Mouse (Mus musculus) embryo, embryonic 11.5 days (tissue): Measurements from ENCODE around the gene Clec16a.

ENCODE experiments used
- DNase-seq: peaks from one replicate; pipeline ENCODE4 v3.0.0-alpha.2; 2012; ENCODE audit warnings: low read depth, low spot score

Gene Clec16a

GRCm38 (mm10) chr16:10642857-10643633 lies 97.9 kb downstream of the Clec16a start:
- DNase-seq = no peak

DNA sequence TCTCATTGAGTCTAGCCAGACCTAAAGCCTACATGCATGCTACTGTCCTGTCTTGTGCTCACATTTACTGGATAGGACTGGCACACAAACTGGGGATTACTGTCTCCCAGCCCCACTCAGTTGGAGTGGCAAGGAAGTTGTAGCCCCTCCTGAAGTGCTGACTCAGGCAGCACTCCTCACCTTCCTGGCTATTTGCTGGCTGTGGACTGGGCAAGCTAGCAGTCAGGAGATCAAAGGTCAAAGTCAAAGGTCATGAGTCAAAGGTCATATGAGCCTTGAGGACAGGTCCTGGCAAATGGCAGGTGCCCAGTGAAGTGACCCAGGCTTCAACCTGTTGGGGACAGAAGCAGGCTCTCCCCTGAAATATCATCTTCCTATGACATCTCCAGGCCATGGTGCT lies 99.1 kb downstream of the Clec16a start:
- DNase-seq = no peak

GRCm38 (mm10) chr16:10644731-10645130 lies 99.6 kb downstream of the Clec16a start:
- no peak for DNase-seq

- DNase-seq = no peak
These were observed 106.7 kb downstream of the Clec16a start for GRCm38 (mm10) chr16:10651804-10652203.

DNA sequence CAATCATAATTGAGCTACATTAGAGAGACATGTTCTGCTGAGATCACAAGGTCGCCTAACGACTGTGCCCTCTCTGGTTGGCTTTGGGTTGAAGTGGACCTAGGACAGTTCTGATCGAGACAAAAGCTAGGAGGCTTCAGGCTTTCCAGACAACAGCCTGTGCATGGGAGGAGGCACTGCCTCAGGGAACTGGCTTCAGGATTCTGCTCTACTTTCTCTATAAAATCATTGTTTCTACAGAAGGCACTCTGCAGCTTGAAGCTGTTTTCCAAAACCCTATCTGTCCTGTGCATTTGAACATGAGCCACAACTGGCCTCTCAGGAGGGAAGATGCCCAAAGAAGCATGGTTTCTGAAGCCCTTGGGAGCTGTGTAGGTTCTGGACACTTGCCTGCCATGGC lies 107.8 kb downstream of the Clec16a start:
- DNase-seq = no peak

- DNase-seq = no peak
These were observed 110.1 kb downstream of the Clec16a start for GRCm38 (mm10) chr16:10655236-10655635.

DNA sequence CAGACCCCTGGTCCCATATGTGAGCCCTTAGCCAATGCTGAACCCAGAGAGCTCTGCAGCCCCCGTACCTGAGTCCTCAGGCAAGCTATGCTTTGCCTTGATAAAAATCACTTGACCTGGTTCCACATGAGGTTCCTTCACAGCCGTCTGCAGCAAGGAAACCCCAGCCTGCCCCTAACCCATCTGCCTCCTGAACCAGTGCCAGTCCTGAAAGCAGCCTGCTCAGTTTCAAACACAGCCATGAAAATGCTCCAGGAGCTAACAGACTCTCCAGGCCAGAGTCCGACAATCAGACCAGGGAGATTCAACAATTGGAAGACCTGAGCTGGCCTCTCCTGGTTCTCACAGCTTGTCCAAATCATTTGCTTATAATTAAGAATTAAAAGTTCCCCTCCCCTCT lies 110.8 kb downstream of the Clec16a start:
- DNase-seq = no peak

DNA sequence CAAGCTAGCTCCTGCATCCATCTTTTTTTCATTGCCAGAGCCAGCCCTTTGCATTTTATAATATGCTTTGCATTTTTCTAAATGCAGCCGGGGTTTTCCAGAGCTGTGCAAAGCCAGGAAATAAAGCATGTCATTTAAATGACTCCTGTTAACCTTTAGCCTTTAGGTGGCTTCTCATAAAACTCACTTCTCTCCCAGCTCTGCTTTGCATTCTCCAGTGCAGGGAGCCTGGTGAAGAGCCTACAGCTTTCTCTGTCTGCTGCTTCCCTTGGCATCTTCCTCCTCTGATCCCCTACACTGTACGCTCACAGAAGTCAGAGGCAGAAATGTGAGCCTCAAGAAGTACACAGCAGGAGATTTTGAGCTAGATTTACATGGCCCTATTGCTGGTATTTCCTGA lies 111.3 kb downstream of the Clec16a start:
- DNase-seq = no peak

DNA sequence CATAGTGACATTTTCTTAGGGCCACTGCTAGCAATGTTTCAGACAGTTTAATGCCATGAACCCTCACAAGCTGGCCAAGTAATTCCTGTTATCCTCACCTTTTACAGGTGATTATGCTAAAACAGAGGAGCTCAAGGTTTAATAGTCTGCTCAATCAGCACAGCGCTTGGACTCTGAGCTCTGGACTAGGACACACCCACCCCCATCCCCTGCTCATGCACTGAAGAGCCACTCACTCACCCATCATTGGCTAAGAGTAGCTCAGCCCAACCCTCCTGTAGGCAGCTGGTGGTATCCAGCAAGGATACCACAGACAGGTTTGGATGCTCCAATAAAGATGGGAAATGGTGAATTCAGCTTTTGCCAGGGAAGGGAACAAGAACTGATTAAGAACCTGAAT lies 111.8 kb downstream of the Clec16a start:
- DNase-seq = no peak

- DNase-seq = no peak
These were observed 114.1 kb downstream of the Clec16a start for GRCm38 (mm10) chr16:10659211-10659610.

DNA sequence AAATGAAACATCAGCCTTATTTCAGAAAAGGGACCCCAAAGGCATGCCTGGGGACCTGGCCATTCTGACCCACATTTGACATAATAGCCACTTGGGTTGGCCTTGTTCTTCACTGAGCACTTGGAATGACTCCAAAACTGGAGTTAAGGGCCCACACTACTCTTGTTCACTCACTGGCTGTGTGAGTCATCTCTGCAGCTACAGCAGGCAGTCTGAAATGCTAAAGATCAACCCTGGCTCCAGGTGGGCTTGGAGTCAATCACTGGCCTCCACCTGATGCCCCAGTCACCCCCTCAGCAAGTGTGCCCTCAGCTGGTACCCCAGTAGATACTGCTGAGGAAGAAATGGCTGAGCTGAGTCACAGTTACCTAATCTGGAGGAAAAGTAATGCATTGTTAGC lies 115.4 kb downstream of the Clec16a start:
- no peak for DNase-seq

DNA sequence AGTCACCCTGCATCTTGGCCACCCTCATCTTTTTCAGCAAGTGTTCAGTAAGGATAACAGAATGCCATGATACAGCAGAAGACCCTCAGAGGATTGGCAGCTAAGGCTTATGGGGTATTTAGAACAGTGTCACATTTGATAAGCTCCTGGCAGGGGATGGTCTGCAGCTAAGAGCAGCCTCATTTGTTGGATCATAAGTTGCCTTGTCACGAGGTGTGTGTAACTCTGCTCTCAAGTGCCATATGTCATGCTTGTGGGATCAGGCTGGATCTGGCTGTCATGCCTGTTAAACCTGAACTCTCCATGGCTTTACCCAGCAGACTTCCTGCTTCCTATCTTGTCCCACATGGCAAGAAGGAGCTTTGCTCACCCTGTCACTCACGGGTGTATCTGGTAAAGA lies 116.2 kb downstream of the Clec16a start:
- no peak for DNase-seq

- no peak for DNase-seq
These were observed 119.0 kb downstream of the Clec16a start for GRCm38 (mm10) chr16:10663890-10664731.

DNA sequence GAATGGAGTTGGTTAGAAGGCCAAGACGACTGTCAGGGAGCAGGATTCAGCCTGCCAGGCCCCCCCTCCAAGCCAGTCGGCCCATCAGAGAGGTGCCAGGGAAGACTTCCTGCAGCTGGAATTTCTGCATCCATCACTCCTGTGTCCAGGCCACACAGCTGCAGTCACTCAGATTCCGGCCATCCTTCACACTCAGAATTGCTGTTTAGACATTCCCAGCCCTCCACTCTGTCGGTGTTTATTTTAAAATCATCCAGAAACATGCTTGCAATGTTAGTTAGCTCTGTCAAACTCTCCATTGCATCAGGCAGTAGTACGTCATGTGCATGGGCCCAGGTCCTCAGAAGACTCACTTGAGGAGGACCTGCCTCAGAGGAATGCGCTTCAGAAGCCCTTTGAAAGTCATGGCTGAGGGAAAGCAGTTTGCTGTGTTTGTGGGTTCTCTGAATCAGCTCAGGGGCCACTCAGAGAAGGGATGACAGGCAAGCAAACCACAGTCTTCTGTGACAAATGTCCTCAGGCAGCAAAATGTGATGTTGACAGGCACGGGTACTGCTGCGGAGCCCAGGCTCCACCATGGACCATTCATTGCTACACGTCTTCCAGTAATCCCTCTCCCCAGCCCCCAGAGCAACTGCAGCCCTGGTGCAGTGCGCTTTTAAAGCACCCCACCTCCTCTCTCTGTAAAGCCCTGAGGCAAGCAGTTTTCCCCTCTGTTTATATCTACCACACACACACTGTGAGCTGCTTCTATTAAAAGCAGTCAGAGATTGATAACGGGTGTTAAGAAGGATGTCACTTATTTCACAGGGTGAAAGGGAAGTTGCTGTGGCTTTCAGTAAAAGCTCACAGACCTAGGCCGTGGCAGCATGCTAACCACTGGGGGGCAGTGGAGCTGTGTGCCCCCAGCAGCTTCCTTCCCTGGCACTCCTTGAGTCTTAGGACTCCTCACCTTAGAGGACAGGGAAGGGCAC lies 120.1 kb downstream of the Clec16a start:
- DNase-seq = no peak

- DNase-seq = no peak
These were observed 121.6 kb downstream of the Clec16a start for GRCm38 (mm10) chr16:10666766-10667165.

DNA sequence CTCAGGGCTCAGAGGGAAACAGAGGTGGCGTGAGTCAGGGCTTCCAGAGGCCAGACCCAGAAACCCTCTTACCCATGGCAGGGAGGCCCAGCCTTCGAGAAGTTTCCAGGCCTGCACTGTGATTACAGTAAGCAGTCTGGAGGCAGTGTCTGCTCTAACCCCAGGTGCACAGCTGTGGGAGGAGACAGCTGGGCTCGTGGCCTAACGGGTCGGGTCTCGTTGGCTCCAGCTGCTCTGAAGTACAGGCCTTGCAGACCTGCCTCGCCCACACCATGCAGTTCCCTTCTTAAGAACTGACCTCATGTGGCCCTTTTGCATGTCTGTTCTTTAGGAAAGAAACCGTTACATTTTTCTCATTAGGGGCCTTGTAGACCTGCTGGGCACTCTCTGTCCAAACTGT lies 123.3 kb downstream of the Clec16a start:
- no peak for DNase-seq

GRCm38 (mm10) chr16:10668991-10669703 lies 124.0 kb downstream of the Clec16a start:
- DNase-seq = no peak

DNA sequence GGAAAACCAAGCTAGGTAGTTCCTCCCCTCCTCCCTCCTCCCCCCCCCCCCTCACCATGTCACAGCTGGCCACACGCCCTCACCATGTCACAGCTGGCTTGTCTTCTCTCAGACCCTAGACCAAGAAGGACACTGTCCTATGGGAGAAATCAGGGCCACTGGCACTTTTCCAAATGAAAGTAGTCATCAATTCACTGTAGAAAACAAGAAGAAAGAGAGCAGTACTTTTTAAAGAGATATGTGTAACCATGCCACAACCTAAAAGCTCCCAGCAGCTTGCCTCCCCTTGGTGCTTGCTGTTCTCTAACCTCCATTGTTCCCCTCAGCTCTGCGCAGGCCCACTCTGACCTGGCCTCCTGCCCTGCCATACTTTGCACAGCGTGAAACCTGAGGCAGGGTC lies 124.8 kb downstream of the Clec16a start:
- no peak for DNase-seq

DNA sequence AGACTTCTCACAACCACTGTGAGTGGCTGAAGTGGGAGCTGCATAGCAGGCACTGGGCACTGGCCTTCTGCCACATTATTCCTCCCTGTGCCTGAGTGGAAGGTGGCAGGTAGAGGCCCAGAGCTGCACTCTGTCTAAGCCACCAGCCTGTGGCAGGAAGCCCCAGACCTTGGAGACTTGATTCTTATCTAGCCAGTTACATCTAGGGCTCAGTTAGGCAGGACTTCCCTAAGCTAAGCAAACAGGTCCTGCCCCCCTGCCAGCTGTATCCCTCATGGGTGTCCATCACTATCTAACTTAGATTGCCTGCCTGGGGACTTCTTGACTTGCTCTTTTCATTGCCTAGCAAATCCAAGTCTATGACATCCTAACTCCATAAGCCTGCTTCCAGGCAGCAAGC lies 127.4 kb downstream of the Clec16a start:
- no peak for DNase-seq

DNA sequence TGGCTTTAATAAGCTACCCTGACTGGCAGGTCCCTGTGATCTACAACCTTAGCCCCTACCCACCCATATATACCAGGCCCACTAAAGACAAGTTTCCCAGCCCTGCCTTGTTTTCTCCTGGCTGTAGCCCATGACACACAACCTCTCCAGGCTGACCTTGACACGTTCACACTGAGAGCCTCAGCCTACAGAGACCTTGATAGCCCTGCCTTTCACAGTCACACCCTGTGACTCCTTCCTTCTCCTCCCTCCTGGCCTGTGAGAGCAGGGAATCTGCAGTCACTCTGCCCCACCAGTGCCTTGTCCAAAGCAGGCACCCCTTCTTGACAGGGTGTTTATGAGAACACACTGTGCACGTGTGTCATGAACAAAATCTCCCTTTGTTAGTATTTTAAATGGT lies 128.9 kb downstream of the Clec16a start:
- no peak for DNase-seq

DNA sequence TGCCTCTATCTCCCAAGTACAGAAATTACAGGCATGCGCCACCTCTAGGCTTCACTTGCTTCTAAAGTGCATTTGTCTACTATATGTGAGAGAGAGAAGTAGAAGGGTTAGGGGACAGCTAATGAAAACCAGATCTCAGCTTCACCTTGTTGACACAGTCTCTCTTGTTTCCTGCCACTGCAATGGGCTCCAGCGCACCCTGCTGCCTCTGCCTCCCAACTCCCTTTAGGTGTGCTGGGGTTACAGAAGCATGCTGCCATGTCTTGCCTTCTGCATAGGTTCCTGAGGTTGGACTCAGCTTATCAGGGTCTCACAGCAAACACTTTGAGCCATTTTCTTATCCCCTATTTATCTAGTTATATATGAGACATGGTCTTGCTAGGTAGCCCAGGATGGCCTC lies 129.8 kb downstream of the Clec16a start:
- no peak for DNase-seq
